Comparison of ENCODE assay signal across 9 mouse cellular contexts in genomic region chr11:62106401-62106871, GRCm38 (mm10).
DNase-seq lines count a peak whose midpoint lies in the region; ATAC-seq and TF ChIP-seq lines count a peak whose summit lies in the region.
"Had no signal": no experiment of that assay in that cellular context is flagged by ENCODE, and none has a peak within 500 bp of the region (broad histone marks: within the 10 kb centered on the region; RNA-seq: fewer than 3 reads in every experiment).

No protein-coding gene starts in this region.

- no peak overlapping the region for H3K9ac ChIP-seq in intestine, embryonic 14.5 days (ENCODE audit: low read length)
- H3K9ac ChIP-seq in intestine, postnatal 0 days (ENCODE audit: low read depth, low read length): no peak overlapping the region
- H3K9ac ChIP-seq in forebrain, postnatal 0 days: no peak overlapping the region

- no peaks in the 10 kb centered on the region for H3K36me3 ChIP-seq in intestine, embryonic 14.5 days (ENCODE audit: control insufficient read depth, insufficient read depth, low read length)
- no peaks in the 10 kb centered on the region for H3K36me3 ChIP-seq in intestine, postnatal 0 days (ENCODE audit: control insufficient read depth, insufficient read depth)
- H3K36me3 ChIP-seq in forebrain, postnatal 0 days (ENCODE audit: insufficient read depth): no peaks in the 10 kb centered on the region

- peak; percentile 60; the same call in 1 of the 2 replicates for ATAC-seq in intestine, embryonic 14.5 days (replicated peaks; ENCODE audit: low FRiP score, low TSS enrichment, low read depth)
- no peak for ATAC-seq in intestine, postnatal 0 days
- peak; percentile 97 for ATAC-seq in forebrain, postnatal 0 days

- 86% methylated on average over 1 of the region's 1 CpGs for WGBS in intestine, embryonic 14.5 days
- WGBS in intestine, postnatal 0 days: 75% methylated on average over 1 of the region's 1 CpGs
- 52% methylated on average over 1 of the region's 1 CpGs for WGBS in forebrain, postnatal 0 days

- intact Hi-C loops in left cerebral cortex, adult 2 months (cut with DNase I): no loop called here

- no peak for TF ChIP-seq CTCF in intestine, postnatal 0 days (IDR thresholded peaks at IDR 0.05; ENCODE audit: low read depth)
- no peak for TF ChIP-seq CTCF in forebrain, postnatal 0 days (IDR thresholded peaks at IDR 0.05; ENCODE audit: low read depth)
- no peak for TF ChIP-seq CTCF in left cerebral cortex, adult 2 months (IDR thresholded peaks at IDR 0.05)

- no peaks in the 10 kb centered on the region for H3K9me3 ChIP-seq in intestine, embryonic 14.5 days (ENCODE audit: control insufficient read depth, low read length)
- H3K9me3 ChIP-seq in intestine, postnatal 0 days (ENCODE audit: control insufficient read depth): no peaks in the 10 kb centered on the region
- no peaks in the 10 kb centered on the region for H3K9me3 ChIP-seq in forebrain, postnatal 0 days (ENCODE audit: low read length)

- no peaks in the 10 kb centered on the region for H3K27me3 ChIP-seq in intestine, embryonic 14.5 days (replicated peaks; ENCODE audit: control insufficient read depth, insufficient read depth, low read length)
- no peaks in the 10 kb centered on the region for H3K27me3 ChIP-seq in intestine, postnatal 0 days (replicated peaks; ENCODE audit: control insufficient read depth, insufficient read depth, low read length)
- no peaks in the 10 kb centered on the region for H3K27me3 ChIP-seq in forebrain, postnatal 0 days (ENCODE audit: insufficient read depth, low read length)
- H3K27me3 ChIP-seq: CH12.LX had no signal

- H3K27ac ChIP-seq in intestine, embryonic 14.5 days (ENCODE audit: low read depth): no peak overlapping the region
- no peak overlapping the region for H3K27ac ChIP-seq in intestine, postnatal 0 days (ENCODE audit: low read depth, low read length)
- H3K27ac ChIP-seq in forebrain, postnatal 0 days (ENCODE audit: low read depth, low read length): no peak overlapping the region
- H3K27ac ChIP-seq in left cerebral cortex, adult 2 months: peak overlapping the region; percentile 47

- H3K4me3 ChIP-seq in intestine, embryonic 14.5 days (ENCODE audit: low read depth, low read length): no peak overlapping the region
- no peak overlapping the region for H3K4me3 ChIP-seq in intestine, postnatal 0 days (ENCODE audit: low read depth, low read length)
- no peak overlapping the region for H3K4me3 ChIP-seq in forebrain, postnatal 0 days (ENCODE audit: low read depth, low read length)
- H3K4me3 ChIP-seq in left cerebral cortex, adult 2 months: no peak overlapping the region

- H3K4me1 ChIP-seq in intestine, embryonic 14.5 days (replicated peaks; ENCODE audit: control insufficient read depth, insufficient read depth, low read length): no peaks in the 10 kb centered on the region
- H3K4me1 ChIP-seq in intestine, postnatal 0 days (replicated peaks; ENCODE audit: control insufficient read depth, insufficient read depth, low read length): no peaks in the 10 kb centered on the region
- H3K4me1 ChIP-seq in forebrain, postnatal 0 days (ENCODE audit: insufficient read depth): no peaks in the 10 kb centered on the region

- no peak overlapping the region for H3K4me2 ChIP-seq in intestine, embryonic 14.5 days (ENCODE audit: low read length)
- H3K4me2 ChIP-seq in intestine, postnatal 0 days (replicated peaks; ENCODE audit: low read depth): no peak overlapping the region
- H3K4me2 ChIP-seq in forebrain, postnatal 0 days (ENCODE audit: low read depth): no peak overlapping the region

- no peak for DNase-seq in intestine, embryonic 14.5 days (ENCODE audit: low spot score)
- DNase-seq in forebrain, postnatal 0 days: peak; percentile 57
- DNase-seq in left cerebral cortex, adult 2 months (ENCODE audit: extremely low spot score in 1 of 2, low spot score in 2 of 2): peak; percentile 20 to 25
- peak; percentile 36 to 62 for DNase-seq in right cerebral cortex, adult 2 months (ENCODE audit: low spot score in 2 of 2)
- no peak for DNase-seq in gastrocnemius, postnatal 25 days
- no peak for DNase-seq in kidney, adult 8-10 months
- no peak for DNase-seq in adrenal gland, adult 2 months

Comparison
In these comparisons a context has a peak if more than half of its experiments do, and no peak if none do; other contexts are left out.
1. DNase-seq: peak in forebrain, postnatal 0 days (single experiment), left cerebral cortex, adult 2 months (2 of 2) and right cerebral cortex, adult 2 months (2 of 2); none in intestine, embryonic 14.5 days (single experiment), gastrocnemius, postnatal 25 days (single experiment), kidney, adult 8-10 months (0 of 2) and adrenal gland, adult 2 months (single experiment).